Mouse (Mus musculus) right cerebral cortex, adult 18-20 months (tissue): ENCODE results near the gene Ipmk.

Source experiments
- DNase-seq: peaks from one replicate; pipeline ENCODE4 v3.0.0; 2022; ENCODE audit warnings: mixed read lengths

The Ipmk gene

DNA sequence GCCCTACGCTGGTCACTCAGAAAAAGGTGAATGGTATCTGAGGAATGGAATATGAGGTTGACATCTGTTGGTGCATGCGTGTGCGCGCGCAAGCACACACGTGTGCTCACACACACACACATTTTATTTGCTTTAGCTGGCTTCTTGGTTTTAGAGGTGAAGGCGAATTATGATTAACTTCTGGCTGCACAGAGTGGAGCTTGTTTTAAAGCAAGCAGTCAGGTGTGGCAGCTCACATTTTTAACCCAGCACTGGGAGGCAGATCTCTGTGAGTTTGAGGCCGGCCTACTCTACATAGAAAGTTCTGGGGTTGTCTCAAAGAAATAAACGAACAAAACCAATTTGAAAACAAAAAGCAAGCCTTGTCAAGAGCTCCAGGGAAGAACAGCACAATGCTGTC, 6.3 kb upstream of the Ipmk start:
- no peak for DNase-seq

DNA sequence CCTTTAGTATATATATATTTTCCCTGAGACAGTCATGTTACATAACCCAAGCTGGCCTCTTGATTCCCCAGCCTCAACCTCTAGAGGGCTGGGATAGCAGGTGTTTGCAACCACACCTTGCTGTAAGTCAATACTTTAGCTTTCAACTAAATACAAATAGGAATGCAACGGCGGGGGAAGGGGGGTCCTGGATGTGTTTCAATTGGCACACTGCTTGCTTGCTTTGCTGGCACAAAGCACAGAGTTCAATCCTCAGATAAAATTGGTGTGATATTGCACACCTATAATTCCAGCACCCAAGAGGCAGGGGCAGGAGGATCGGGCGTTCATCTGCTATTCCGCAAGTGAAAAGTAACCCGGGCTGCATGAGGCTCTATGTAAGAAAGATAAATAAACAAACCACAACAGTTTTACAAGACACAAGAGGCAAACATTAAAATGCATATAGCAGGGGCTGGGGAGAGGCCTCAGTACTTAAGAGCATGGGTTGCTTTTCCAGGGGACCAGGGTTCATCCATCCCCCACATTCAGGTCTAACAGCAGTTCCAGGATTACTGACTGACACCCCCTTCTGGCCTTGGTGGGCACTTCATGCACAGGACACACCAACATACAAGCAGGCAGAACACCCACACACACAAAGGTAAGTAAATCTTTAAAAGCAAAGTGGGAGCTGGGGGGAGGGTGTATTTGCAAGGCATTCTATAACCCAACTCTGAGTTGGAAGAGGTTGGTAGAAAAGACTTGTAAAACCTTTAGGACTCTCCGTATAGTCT, 5.3 kb upstream of the Ipmk start:
- no peak for DNase-seq

DNA sequence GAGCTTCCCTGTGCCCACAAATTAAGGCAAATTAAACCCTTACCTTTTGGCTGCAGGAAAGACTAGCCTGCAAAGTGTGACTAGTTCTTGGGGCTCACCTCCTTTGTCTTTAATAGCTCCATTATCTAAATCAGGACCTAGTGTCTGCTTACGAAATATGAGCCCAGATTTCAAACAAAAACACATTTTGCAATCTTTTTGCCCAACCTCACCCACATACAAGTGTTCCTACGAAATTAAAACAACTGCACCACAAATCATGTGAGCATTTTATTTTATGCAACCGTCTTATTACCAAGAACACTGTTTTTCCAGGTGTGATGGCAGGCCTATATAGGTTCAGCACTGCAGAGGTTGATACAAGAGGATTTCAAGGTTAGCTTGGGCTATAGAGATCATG, 4.4 kb upstream of the Ipmk start:
- DNase-seq, result no peak

- no peak for DNase-seq
Observed at GRCm38 (mm10) chr10:71343567-71344265, 3.8 kb upstream of the Ipmk start.

DNA sequence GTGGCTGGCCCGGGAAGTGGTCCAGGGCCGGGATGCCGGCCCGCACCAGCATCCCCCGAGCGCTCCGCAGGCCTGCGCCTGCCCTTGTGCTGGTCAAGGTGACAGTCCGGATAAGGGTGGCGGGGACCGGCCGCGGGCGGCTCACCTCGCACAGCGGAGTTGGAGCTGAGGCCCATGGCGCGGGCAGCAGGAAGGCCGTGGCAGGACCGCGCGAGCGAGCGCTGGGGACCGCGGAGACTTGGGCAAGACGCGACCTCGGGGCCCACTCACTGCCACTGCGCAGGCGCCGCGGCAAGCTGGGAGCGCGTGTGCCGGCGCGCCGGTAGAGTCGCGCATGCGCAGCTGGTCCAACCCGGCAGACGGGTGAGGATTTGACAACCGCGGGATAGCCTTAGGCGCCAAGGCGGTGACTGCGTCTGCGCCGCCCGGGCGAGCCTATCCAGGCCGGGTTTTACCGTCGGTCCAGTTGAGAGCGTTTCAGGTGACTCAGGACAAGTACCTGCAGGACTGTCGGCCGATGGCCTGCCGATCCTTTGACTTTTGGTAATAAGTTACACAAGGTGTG, 2.9 kb upstream of the Ipmk start, which contains the start of gene Cisd1:
Gene Cisd1, minus strand, starts transcription at position 376 of the 565 bp plus-strand sequence.
- DNase-seq, result peak; percentile 96

- no peak for DNase-seq
Observed at GRCm38 (mm10) chr10:71346106-71346505, 1.5 kb upstream of the Ipmk start.

DNA sequence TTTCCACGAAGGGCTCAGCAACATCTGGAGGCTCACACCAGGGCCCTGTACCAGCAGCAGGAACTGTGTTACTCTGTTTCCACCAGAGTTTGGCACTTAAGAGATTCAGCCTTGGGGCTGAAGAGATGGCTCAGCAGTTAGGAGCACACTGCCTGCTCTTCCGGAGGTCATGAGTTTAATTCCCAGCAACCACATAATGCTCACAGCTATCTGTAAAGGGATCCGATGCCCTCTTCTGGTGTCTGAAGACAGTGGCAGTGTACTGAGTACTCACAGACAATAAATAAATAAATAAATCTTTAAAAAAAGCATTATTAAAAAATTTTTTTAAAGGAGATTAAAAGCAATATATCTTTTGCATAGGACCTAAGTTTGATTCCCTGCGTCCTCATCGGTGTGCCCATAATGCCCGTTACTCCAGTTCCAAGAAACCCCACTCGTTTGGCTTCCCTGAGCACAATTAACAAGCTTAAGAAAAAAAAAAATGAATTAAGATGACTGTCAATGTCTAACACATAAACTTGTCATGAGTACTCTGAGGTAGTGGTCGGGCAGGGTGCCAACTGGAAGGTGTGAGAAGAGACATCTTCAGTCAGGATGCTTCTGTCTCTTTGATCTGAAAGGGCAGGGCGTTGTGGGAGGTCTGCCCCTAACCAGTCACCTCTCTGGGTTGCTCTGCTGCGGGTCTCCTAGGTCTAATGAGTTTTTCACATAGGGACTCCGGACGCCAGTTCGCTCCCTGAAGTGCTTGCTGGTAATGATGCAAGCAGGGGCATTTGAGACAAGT, 648 bp upstream of the Ipmk start:
- no peak for DNase-seq

DNA sequence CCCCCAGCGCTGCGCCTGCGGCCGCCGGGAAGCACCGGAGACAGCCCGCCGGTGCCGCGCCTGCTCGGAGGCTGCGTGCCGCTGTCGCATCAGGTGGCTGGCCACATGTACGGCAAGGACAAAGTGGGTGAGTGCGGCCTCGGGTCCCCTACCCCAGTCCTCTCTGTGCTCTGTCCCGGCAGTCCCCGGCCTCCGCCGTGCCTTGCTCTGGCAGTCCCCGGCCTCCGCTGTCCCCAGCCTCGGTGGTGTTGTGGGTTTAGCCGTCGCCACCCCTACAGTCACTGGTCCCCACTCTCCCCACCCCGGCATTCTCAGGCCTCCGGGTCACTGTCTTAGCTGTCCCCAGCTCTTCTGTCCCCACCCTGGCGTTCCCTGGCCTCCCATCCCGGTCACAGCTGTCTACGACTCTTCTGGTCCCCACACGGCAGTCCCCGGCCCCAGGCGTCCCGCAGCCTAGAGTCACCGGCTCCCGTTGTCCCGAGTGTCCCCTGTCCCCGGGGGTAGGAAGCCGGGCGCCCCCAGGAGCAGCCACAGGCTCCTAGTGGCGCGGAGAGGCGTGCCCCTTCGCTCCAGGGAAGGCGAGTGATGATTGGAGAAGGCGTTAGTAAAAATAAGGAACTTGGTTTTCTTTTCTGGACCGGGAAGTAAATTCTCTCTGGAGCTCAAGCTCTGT, 537 bp downstream of the Ipmk start:
- DNase-seq, result no peak

- DNase-seq, result no peak
Observed at GRCm38 (mm10) chr10:71348637-71349280, 1.2 kb downstream of the Ipmk start.

GRCm38 (mm10) chr10:71349290-71349689, 1.7 kb downstream of the Ipmk start:
- no peak for DNase-seq

DNA sequence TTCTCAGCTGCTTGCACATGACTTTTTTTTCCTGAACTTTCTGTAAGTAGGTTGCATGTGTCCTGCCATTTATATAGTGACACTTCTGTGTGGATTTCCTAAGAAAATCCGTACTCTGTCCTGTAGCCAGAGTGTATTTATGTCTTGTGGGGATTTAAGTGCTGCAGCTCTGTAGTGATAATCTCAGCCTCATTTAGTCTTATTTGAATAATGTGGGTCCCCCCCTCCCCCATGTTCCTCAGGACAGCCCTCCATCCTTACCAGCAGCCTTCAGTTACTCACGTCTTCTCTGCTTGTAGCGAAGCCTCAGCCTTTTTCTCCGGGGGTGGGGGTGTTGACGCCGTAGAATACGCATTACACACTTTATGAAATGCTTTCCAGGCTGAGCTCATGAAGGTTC, 3.7 kb downstream of the Ipmk start:
- no peak for DNase-seq

DNA sequence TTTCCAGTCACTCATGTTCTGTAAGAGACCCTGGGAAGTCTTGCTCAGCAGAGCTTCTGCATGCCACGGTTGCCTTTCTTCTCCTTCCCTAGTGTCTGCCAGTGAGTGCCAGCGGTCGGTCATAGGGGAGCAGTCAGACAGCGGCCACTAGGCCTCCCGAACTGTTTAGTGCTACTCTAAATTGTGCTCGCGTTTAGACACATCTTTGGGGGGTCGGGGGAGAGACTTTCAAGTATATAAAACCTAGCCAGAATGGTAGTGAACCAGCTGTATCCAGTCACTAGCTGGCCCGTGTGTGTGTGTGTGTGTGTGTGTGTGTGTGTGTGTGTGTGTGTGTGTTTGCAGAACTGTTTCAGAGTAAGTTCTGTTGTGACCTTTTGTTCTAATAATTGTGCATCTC, 6.3 kb downstream of the Ipmk start:
- DNase-seq, result no peak

DNA sequence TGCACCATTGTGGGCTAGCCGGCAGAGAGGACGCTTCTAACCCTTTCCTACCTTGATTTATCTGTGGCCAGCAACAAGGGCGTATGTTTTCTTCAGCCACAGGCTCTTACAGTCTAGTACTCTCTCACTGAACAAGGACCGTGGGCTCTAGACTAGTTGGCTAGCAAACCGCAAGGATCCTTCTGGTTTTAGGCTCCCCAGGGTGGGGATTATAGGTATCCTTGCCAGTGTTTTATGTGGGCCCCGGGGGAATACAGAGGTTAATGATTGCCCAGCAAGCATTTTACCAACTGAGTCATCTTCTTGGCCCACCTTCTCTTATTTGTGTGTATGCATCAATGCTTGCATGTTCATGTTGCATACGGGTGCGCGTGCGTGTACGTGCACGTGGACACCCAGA, 7.4 kb downstream of the Ipmk start:
- DNase-seq, result no peak

DNA sequence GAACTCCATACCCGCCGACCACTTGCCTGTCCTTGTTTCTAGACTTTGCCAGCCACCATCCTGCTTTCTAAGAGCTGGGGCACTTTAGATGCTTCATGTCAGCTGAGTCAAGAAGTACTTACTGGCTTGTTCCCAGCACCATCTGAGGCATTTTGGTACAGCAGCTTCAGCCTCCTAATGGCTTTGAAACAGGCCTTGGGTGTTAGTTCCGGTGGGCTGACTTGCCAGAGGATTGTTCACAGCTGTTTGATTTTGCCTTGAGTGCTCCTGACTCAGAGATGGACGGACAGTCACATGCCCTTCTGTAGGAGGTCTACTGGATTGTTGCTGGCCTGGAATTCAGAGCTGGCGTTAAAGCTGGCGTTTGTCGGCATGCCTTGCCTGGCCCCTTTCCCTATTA, 13.5 kb downstream of the Ipmk start:
- DNase-seq, result no peak

DNA sequence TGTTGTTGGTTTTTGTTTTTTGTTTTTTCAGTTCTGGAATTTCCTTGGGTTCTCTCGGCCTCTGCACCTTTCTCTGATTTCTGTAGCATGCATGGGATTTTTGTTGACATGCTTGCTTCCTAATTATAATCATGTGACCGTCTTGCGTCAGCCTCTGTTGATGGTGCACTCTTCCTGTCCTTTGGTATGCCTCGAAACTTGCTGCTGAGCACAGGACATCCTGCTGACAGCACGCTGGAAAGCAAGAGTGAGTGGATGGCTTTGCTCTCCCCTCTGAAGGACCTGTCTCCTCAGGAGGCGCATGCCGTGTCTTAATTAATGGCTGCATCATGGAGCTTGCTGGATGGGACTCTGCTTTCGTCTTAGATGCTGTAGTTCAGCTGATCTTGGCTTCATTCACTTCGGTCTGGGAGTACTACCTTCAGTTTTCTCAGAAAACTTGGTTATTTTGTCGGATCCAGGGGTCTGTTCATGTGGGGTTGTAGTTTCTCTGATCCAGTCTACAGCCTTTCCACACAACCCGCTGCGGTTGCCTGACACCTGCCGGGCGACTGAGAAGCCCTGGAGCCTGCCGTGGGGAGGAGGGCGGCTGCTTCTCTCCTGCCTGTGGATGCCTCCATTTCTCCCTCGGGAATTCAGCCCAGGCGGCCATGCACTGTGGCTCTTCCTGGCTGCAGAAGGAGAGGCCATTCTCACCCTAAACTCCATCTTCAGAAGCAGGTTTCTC, 14.4 kb downstream of the Ipmk start:
- DNase-seq, result no peak

- DNase-seq, result no peak
Observed at GRCm38 (mm10) chr10:71363440-71363839, 15.9 kb downstream of the Ipmk start.

- DNase-seq, result no peak
Observed at GRCm38 (mm10) chr10:71363858-71364257, 16.3 kb downstream of the Ipmk start.

- no peak for DNase-seq
Observed at GRCm38 (mm10) chr10:71368128-71368940, 20.8 kb downstream of the Ipmk start.

DNA sequence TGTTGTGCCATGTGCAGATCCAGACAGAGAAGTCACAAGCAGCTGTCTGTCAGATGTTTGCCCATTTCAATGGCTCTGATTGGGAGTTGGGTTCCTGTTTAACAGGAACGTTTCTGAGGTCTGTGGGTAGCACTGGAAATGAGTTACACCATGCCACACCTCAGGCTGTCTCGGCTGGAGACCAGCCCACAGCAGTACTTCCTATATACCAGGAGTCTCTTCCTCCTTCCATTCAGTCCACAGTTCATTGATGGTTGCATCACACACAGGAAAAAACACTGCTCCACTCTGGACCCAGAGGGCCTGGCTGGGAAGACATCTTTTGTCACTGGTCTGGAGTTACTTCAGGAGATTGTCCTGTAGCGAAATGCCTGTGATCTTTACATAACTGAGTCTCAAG, 21.9 kb downstream of the Ipmk start:
- DNase-seq, result no peak

DNA sequence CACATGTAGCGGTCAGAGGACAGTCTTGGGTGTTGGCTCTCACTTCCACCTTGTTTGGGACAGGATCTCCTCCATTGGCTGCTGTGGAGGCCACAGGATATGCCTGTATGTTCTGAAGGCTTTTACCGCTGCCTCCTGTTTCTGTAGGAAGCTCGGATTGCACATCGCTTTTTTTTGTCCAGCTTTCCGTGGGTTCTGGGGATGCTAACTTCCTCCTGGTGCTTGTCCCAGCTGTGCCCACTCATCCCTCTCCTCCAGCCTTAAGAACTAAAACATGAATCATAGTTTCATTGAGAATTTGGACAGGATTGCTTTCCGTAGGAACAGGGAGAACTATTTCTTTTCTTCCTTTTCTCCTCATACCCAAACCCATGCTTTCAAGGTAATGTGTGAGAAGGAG, 24.3 kb downstream of the Ipmk start:
- peak; percentile 74 for DNase-seq

DNA sequence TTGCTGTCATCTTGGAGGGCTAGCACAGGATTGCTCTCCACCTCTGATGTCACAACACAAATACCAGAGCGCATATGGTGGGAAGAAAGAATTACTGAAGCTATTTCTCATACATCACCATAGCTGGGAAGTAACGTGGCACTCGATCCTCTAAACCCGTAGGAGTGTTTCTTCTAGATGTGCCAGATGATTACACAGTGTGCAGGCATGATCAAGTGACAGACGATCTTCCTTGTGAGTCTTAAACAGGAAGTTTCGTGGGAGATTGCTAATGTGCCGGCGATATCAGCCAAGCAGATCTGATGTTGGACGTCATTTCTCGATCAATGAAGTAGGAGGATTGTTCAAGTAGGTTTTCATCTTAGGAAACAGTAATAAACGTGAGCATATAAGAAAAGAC, 26.1 kb downstream of the Ipmk start:
- no peak for DNase-seq
